In genomic region chr4:59717349-59717748, GRCm38 (mm10) we compare ENCODE assay signal across 14 mouse cellular contexts.
DNase-seq lines count a peak whose midpoint lies in the region; ATAC-seq lines count a peak whose summit lies in the region.
"Had no signal": no experiment of that assay in that cellular context is flagged by ENCODE, and none has a peak within 500 bp of the region (broad histone marks: within the 10 kb centered on the region; RNA-seq: fewer than 3 reads in every experiment).

No protein-coding gene starts in this region.

- 90% methylated on average over 4 of the region's 4 CpGs for WGBS in heart, embryonic 10.5 days
- WGBS in intestine, embryonic 15.5 days, result 64% methylated on average over 4 of the region's 4 CpGs
- WGBS in neural tube, embryonic 15.5 days, result 78% methylated on average over 4 of the region's 4 CpGs

- H3K4me2 ChIP-seq in intestine, embryonic 15.5 days (replicated peaks), result no peak overlapping the region
- H3K4me2 ChIP-seq in neural tube, embryonic 15.5 days, result no peak overlapping the region
- H3K4me2 ChIP-seq: embryonic facial prominence, embryonic 13.5 days; heart, embryonic 13.5 days had no signal

- peak; percentile 88 for DNase-seq in heart, adult 11 months
- no peak for DNase-seq in heart, embryonic 10.5 days (ENCODE audit: low spot score)
- peak; percentile 57 to 76 for DNase-seq in kidney, postnatal 25 days
- DNase-seq in lung, postnatal 14 days, result peak; percentile 10
- no peak for DNase-seq in layer of hippocampus, adult 9-11 months
- DNase-seq: adrenal gland, postnatal 36 days; B cell, adult 2 months; cerebellum, adult 2 months had no signal

- H3K27me3 ChIP-seq in heart, embryonic 10.5 days (ENCODE audit: insufficient read depth, poor library complexity, severe bottlenecking), result no peaks in the 10 kb centered on the region
- H3K27me3 ChIP-seq in intestine, embryonic 15.5 days (replicated peaks), result no peaks in the 10 kb centered on the region
- H3K27me3 ChIP-seq in neural tube, embryonic 15.5 days (replicated peaks), result no peaks in the 10 kb centered on the region
- H3K27me3 ChIP-seq: embryonic facial prominence, embryonic 13.5 days; heart, embryonic 13.5 days had no signal

- peaks cover 15% of the 10 kb centered on the region; the same call in 1 of the 2 replicates for H3K4me1 ChIP-seq in heart, embryonic 10.5 days
- H3K4me1 ChIP-seq in intestine, embryonic 15.5 days (replicated peaks), result no peaks in the 10 kb centered on the region
- H3K4me1 ChIP-seq in neural tube, embryonic 15.5 days, result peaks cover 58% of the 10 kb centered on the region

- H3K9me3 ChIP-seq in heart, embryonic 10.5 days, result no peaks in the 10 kb centered on the region
- no peaks in the 10 kb centered on the region for H3K9me3 ChIP-seq in intestine, embryonic 15.5 days
- no peaks in the 10 kb centered on the region for H3K9me3 ChIP-seq in neural tube, embryonic 15.5 days (replicated peaks)
- H3K9me3 ChIP-seq: embryonic facial prominence, embryonic 13.5 days; heart, embryonic 13.5 days had no signal

- H3K9ac ChIP-seq in intestine, embryonic 15.5 days, result no peak overlapping the region
- H3K9ac ChIP-seq in neural tube, embryonic 15.5 days (replicated peaks), result no peak overlapping the region
- H3K9ac ChIP-seq: embryonic facial prominence, embryonic 13.5 days; heart, embryonic 13.5 days had no signal

- H3K4me3 ChIP-seq in heart, embryonic 10.5 days, result no peak overlapping the region
- H3K4me3 ChIP-seq in intestine, embryonic 15.5 days (replicated peaks), result no peak overlapping the region
- H3K4me3 ChIP-seq in neural tube, embryonic 15.5 days (replicated peaks), result no peak overlapping the region
- H3K4me3 ChIP-seq: embryonic facial prominence, embryonic 13.5 days; heart, embryonic 13.5 days had no signal

- peaks cover 12% of the 10 kb centered on the region for H3K36me3 ChIP-seq in heart, embryonic 10.5 days
- H3K36me3 ChIP-seq in intestine, embryonic 15.5 days, result no peaks in the 10 kb centered on the region
- 0 out of 2 replicates have a peak, but pooled peaks cover 6% of the 10 kb centered on the region for H3K36me3 ChIP-seq in neural tube, embryonic 15.5 days

- H3K27ac ChIP-seq in heart, embryonic 10.5 days, result no peak overlapping the region
- 0 out of 2 replicates have a peak overlapping the region, but pooled peaks have one; percentile 22 for H3K27ac ChIP-seq in intestine, embryonic 15.5 days
- H3K27ac ChIP-seq in neural tube, embryonic 15.5 days (replicated peaks), result no peak overlapping the region
- H3K27ac ChIP-seq: embryonic facial prominence, embryonic 13.5 days; heart, embryonic 13.5 days had no signal

- peak; percentile 78 for ATAC-seq in intestine, embryonic 15.5 days
- ATAC-seq in erythroblast, adult 5-6 weeks (replicated peaks; ENCODE audit: low FRiP score, poor library complexity, severe bottlenecking), result no peak
- no peak for ATAC-seq in neural tube, embryonic 15.5 days (ENCODE audit: low FRiP score)
- ATAC-seq: midbrain, embryonic 16.5 days had no signal

Comparison
In these comparisons a context has a peak if more than half of its experiments do, and no peak if none do; other contexts are left out.
1. DNase-seq: peak in heart, adult 11 months (single experiment), kidney, postnatal 25 days (2 of 2) and lung, postnatal 14 days (single experiment); none in heart, embryonic 10.5 days (single experiment) and layer of hippocampus, adult 9-11 months (single experiment).